Mouse (Mus musculus): ENCODE data around the gene Plch1.

GRCm38 (mm10) chr3:63665307-63665706 lies 234.0 kb downstream of the Plch1 start:
- TF ChIP-seq POLR2A (IDR thresholded peaks at IDR 0.05; ENCODE audit: low read depth, low read length) (no peak), CTCF (IDR thresholded peaks at IDR 0.05; ENCODE audit: borderline replicate concordance, insufficient read depth, low read length) (no peak)

Data from embryonic fibroblast, embryonic 13.5 days (primary cell).